In genomic region chr11:51689343-51689742, GRCm38 (mm10) we compare ENCODE assay signal across 10 mouse cellular contexts. TPM values are rescaled to one million over a fixed set of nuclear protein-coding genes. Genes with fewer than 3 reads are reported as not detected.
DNase-seq lines count a peak whose midpoint lies in the region; ATAC-seq lines count a peak whose summit lies in the region.
"Had no signal": no experiment of that assay in that cellular context is flagged by ENCODE, and none has a peak within 500 bp of the region (broad histone marks: within the 10 kb centered on the region; RNA-seq: fewer than 3 reads in every experiment).

No protein-coding gene starts in this region.

- peaks cover 9% of the 10 kb centered on the region for H3K4me1 ChIP-seq in heart, embryonic 15.5 days (replicated peaks)
- peaks cover 10% of the 10 kb centered on the region for H3K4me1 ChIP-seq in hindbrain, embryonic 12.5 days
- H3K4me1 ChIP-seq in midbrain, embryonic 12.5 days, result peaks cover 8% of the 10 kb centered on the region

- no peaks in the 10 kb centered on the region for H3K9me3 ChIP-seq in heart, embryonic 15.5 days (replicated peaks)
- H3K9me3 ChIP-seq in hindbrain, embryonic 12.5 days (replicated peaks), result no peaks in the 10 kb centered on the region
- no peaks in the 10 kb centered on the region for H3K9me3 ChIP-seq in midbrain, embryonic 12.5 days

- 22% methylated on average over 6 of the region's 6 CpGs for WGBS in heart, embryonic 15.5 days
- WGBS in hindbrain, embryonic 12.5 days, result 21% methylated on average over 6 of the region's 6 CpGs
- 18% methylated on average over 6 of the region's 6 CpGs for WGBS in midbrain, embryonic 12.5 days

- DNase-seq in heart, postnatal 4 days, result no peak
- DNase-seq in R1 (ENCODE audit: low read depth, low spot score), result peak; percentile 56
- DNase-seq in layer of hippocampus, postnatal 25 days (ENCODE audit: extremely low spot score in 1 of 2, low spot score in 1 of 2), result no peak
- DNase-seq in urinary bladder, postnatal 4 days (ENCODE audit: low spot score in 2 of 2), result no peak
- no peak for DNase-seq in spleen, adult 12 weeks (ENCODE audit: low spot score)

- H3K27me3 ChIP-seq in heart, embryonic 15.5 days, result no peaks in the 10 kb centered on the region
- no peaks in the 10 kb centered on the region for H3K27me3 ChIP-seq in hindbrain, embryonic 12.5 days
- H3K27me3 ChIP-seq in midbrain, embryonic 12.5 days, result no peaks in the 10 kb centered on the region
- H3K27me3 ChIP-seq: Patski had no signal

- peak overlapping the region; percentile 100 for H3K27ac ChIP-seq in heart, embryonic 15.5 days
- peak overlapping the region; percentile 99 for H3K27ac ChIP-seq in hindbrain, embryonic 12.5 days
- H3K27ac ChIP-seq in midbrain, embryonic 12.5 days (replicated peaks), result peak overlapping the region; percentile 99

- 0 out of 2 replicates have a peak overlapping the region, but pooled peaks have one; percentile 65 for H3K9ac ChIP-seq in heart, embryonic 15.5 days
- peak overlapping the region; percentile 53 for H3K9ac ChIP-seq in hindbrain, embryonic 12.5 days
- H3K9ac ChIP-seq in midbrain, embryonic 12.5 days (replicated peaks), result peak overlapping the region; percentile 59

- H3K4me2 ChIP-seq in heart, embryonic 15.5 days, result peak overlapping the region; percentile 66
- H3K4me2 ChIP-seq in hindbrain, embryonic 12.5 days (replicated peaks), result peak overlapping the region; percentile 77
- H3K4me2 ChIP-seq in midbrain, embryonic 12.5 days (replicated peaks), result peak overlapping the region; percentile 77

- H3K36me3 ChIP-seq in heart, embryonic 15.5 days, result peaks cover 12% of the 10 kb centered on the region; the same call in 1 of the 2 replicates
- H3K36me3 ChIP-seq in hindbrain, embryonic 12.5 days, result peaks cover 16% of the 10 kb centered on the region
- peaks cover 5% of the 10 kb centered on the region for H3K36me3 ChIP-seq in midbrain, embryonic 12.5 days

- ATAC-seq in heart, embryonic 15.5 days (replicated peaks; ENCODE audit: insufficient number of reproducible peaks, insufficient read depth, low FRiP score, low read depth), result no peak
- ATAC-seq in hindbrain, embryonic 12.5 days (ENCODE audit: low FRiP score), result no peak
- ATAC-seq in midbrain, embryonic 12.5 days (ENCODE audit: low FRiP score, low read depth), result no peak

- peak overlapping the region; percentile 62 for H3K4me3 ChIP-seq in heart, embryonic 15.5 days
- H3K4me3 ChIP-seq in hindbrain, embryonic 12.5 days, result peak overlapping the region; percentile 65
- peak overlapping the region; percentile 76 for H3K4me3 ChIP-seq in midbrain, embryonic 12.5 days

RNA-seq across cellular contexts. Expression of gene 0610009B22Rik, which starts 0.7 kb away (rescaled TPM):
- 55.5 and 72.2 TPM in 2 replicates for polyA plus RNA-seq in heart, embryonic 15.5 days (2015; fragmentation: Nextera tagmentation; extraction: Ambion mirVana)
- total RNA-seq in heart, postnatal 4 days (2021), result 10 to 100 TPM; 23.0 to 23.6 TPM
- 105 and 109 TPM in 2 replicates for polyA plus RNA-seq in hindbrain, embryonic 12.5 days (2016; fragmentation: Nextera tagmentation; extraction: Ambion mirVana)
- 103 and 105 TPM in 2 replicates for polyA plus RNA-seq in midbrain, embryonic 12.5 days (2016; fragmentation: Nextera tagmentation; extraction: Ambion mirVana)
- 10 to 100 TPM; 36.6 to 44.4 TPM for total RNA-seq in layer of hippocampus, postnatal 25 days (2021)

RNA-seq across cellular contexts. Expression of gene D930048N14Rik, which starts 38.6 kb away (rescaled TPM):
- 1.00 and 1.5 TPM in 2 replicates for polyA plus RNA-seq in heart, embryonic 15.5 days (2015; fragmentation: Nextera tagmentation; extraction: Ambion mirVana)
- total RNA-seq in heart, postnatal 4 days (2021), result 1 to 10 TPM; 1.3 to 2.0 TPM
- 0.87 and 0.98 TPM in 2 replicates for polyA plus RNA-seq in hindbrain, embryonic 12.5 days (2016; fragmentation: Nextera tagmentation; extraction: Ambion mirVana)
- 0.51 TPM in 2 replicates for polyA plus RNA-seq in midbrain, embryonic 12.5 days (2016; fragmentation: Nextera tagmentation; extraction: Ambion mirVana)
- 1 to 10 TPM; 1.2 to 1.3 TPM for total RNA-seq in layer of hippocampus, postnatal 25 days (2021)
- total RNA-seq: hematopoietic stem cell, adult 5-6 weeks had no signal

RNA-seq across cellular contexts. Expression of gene N4bp3, which starts 38.7 kb away (rescaled TPM):
- 16.6 and 18.8 TPM in 2 replicates for polyA plus RNA-seq in heart, embryonic 15.5 days (2015; fragmentation: Nextera tagmentation; extraction: Ambion mirVana)
- 10 to 100 TPM; 41.3 to 44.4 TPM for total RNA-seq in heart, postnatal 4 days (2021)
- polyA plus RNA-seq in hindbrain, embryonic 12.5 days (2016; fragmentation: Nextera tagmentation; extraction: Ambion mirVana), result 12.4 and 14.9 TPM in 2 replicates
- polyA plus RNA-seq in midbrain, embryonic 12.5 days (2016; fragmentation: Nextera tagmentation; extraction: Ambion mirVana), result 10.7 and 11.8 TPM in 2 replicates
- total RNA-seq in layer of hippocampus, postnatal 25 days (2021), result 10 to 100 TPM; 12.1 to 12.4 TPM

RNA-seq across cellular contexts. Expression of gene Rmnd5b, which starts 53.6 kb away (rescaled TPM):
- 25.6 and 36.8 TPM in 2 replicates for polyA plus RNA-seq in heart, embryonic 15.5 days (2015; fragmentation: Nextera tagmentation; extraction: Ambion mirVana)
- 10 to 100 TPM; 24.3 to 27.4 TPM for total RNA-seq in heart, postnatal 4 days (2021)
- polyA plus RNA-seq in hindbrain, embryonic 12.5 days (2016; fragmentation: Nextera tagmentation; extraction: Ambion mirVana), result 50.9 and 53.9 TPM in 2 replicates
- polyA plus RNA-seq in midbrain, embryonic 12.5 days (2016; fragmentation: Nextera tagmentation; extraction: Ambion mirVana), result 44.3 and 46.8 TPM in 2 replicates
- total RNA-seq in layer of hippocampus, postnatal 25 days (2021), result 10 to 100 TPM; 62.3 to 65.9 TPM
